Mouse (Mus musculus): ENCODE results near the gene Cox14.

- TF ChIP-seq POLR2A (IDR thresholded peaks at IDR 0.05; ENCODE audit: insufficient read depth, low read depth, low read length) = no peak
- TF ChIP-seq CTCF (IDR thresholded peaks at IDR 0.05; ENCODE audit: insufficient read depth, low read depth, low read length) = no peak
Observed at GRCm38 (mm10) chr15:99699715-99700114, 25.7 kb upstream of the Cox14 start.

All from olfactory bulb, adult 2 months (tissue).